Mouse (Mus musculus): ENCODE results near the gene Jdp2.
A peak's percentile ranks its signal among the peaks of the same experiment; 100 is the strongest.

The Jdp2 gene

GRCm38 (mm10) chr12:85639326-85640008, 40.6 kb downstream of the Jdp2 start:
- DNase-seq: peak in 1 of 2 experiments; percentile 32

DNA sequence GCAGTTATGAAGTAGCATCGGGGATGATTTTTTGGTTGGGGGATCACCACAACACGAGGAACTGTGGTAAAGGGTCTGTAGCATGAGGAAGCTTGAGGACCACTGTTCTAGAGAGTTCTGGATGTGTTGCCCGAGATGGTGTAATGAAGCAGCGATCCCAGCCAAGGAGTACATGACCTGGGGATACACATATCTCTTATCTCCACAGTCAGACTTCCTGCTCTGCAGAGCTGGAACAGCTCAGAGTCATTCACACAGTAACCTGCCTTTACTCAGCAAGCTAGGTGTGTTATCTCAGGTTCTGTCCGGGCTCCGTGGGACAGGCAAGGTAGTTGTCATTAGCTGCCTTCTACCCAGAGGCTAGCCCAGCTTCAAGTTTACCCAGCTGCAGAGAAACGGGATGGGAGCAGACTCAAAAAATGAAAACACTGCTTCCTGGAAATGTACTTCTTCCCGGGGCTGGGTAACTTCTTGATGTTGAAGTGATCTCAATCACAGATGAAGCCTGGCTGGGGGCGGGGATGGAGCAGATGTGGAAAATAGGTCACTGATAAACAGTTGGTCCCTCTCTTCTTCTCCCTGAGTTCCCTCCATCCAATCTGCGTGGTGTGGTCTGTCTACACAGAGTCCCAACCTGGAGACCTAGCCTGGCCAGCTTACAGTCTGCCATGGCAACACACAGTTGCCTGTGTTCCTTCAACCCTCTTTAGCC, 42.2 kb downstream of the Jdp2 start:
- no peak for DNase-seq

GRCm38 (mm10) chr12:85641564-85641931, 42.7 kb downstream of the Jdp2 start:
- no peak for DNase-seq

DNA sequence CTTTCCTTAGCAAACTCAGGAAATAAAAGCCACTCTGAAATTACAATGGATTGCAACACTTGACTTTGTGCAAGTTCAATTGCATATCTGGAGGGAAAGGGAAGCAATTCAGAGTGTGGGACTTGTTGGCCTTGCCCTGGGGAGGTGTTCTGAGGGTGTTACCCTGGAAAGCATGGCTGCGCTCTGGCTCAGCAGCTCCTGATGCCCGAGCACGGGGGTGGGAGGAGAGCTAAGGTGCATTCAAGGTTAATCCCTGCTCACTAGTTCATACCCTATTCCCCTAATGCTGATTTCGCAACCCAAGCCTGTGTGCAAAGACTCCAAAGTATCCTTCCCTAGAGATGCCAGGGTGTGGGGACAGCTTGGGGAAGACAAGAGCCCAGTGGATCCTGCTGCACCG, 44.9 kb downstream of the Jdp2 start:
- DNase-seq: no peak

DNA sequence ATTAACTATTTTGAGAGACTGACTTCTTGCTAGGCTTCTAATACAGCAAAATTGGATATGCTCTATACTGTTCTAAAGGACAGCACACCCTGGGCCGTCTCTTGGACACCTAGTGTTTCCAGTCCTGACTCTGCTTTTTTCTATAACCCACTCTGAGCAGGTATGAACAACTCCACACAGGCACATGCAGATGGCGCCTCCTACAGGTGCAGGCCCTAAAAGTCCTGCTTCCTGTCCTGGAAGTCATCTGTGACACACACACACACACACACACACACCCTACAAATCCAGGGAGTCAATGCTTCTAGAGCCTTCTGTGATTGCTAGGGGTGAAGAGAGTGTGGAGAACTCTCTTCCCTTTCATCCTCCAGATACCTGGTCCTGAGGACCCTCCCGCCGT, 46.8 kb downstream of the Jdp2 start:
- DNase-seq: peak; percentile 54 to 59

DNA sequence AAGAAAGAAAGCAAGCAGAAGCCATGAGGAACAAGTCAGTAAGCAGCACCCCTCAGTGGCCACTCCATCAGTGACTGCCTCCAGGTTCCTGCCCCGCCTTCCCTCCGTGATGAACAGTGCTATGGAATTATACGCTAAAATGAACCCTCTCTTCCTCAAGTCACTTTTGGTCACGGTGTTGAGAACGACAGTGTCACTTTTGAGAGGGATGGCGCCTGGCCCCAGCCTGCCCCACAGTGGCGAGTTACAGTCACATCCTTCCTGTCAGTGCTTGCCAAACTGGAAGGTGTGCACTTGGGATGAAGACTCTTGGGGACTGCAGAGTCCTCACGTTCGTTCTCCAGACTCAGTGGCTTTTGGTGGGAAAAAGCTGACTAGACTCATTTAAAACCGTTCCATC, 48.5 kb downstream of the Jdp2 start:
- DNase-seq: peak; percentile 25 to 33

DNA sequence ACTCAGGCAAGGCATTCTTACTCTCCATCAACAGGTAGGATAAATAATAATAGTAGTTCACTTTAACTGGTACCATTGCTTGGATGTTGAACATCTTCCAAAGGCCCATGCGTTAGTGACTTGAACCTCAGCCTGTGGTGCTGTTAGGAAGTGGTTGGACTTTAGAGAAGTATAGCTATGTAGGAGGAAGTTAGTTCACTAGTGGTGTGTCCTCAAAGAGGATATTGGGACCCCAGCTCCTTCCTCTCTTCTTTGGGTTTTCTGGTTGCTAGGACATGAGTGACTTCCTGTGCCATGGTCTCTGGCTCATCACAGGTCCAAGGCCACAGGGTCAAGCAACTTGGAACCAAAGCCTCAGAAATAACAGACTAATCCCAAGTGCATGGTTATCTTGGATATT, 49.1 kb downstream of the Jdp2 start:
- DNase-seq: no peak

GRCm38 (mm10) chr12:85659319-85659718, 60.5 kb downstream of the Jdp2 start:
- DNase-seq: no peak

GRCm38 (mm10) chr12:85660855-85661254, 62.0 kb downstream of the Jdp2 start:
- DNase-seq: no peak

DNA sequence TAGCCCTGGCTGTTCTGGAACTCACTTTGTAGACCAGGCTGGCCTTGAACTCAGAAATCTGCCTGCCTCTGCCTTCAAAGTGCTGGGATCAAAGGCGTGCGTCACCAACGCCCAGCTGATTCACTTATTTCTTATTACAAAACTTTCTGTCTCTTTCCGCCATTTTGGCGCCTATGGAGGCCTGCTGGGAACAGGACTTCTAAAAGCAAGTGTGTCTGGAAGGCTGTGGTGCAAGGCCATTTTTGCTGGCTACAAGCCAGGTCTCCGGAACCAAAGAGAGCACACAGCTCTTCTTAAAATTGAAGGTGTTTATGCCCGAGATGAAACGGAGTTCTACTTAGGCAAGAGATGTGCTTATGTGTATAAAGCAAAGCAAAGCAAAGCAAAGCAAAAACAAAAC, 63.4 kb downstream of the Jdp2 start:
- DNase-seq: peak in 1 of 2 experiments; percentile 15

DNA sequence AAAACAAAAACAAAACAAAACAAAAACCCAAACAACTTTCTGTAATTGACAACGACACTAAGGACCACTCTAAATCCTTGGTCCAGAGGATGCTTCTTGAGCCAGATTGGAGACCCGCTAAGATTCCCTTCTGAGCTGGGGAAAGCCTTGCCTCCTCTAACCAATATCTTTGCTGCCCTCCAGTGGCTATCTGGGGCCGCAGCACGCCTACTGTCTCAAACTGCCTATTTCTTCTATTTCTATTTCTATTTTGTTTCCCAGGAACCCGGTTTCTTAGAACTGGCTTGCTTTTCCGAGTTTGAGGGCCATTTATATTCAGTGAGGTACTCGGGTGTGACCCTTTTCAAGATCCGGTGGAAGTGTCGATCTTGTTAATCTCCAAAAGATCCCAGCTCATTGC, 64.1 kb downstream of the Jdp2 start:
- DNase-seq: peak; percentile 66 to 72

- no peak for DNase-seq
These were observed 67.3 kb downstream of the Jdp2 start for GRCm38 (mm10) chr12:85666112-85666511.

- DNase-seq: no peak
These were observed 68.2 kb downstream of the Jdp2 start for GRCm38 (mm10) chr12:85667071-85667470.

GRCm38 (mm10) chr12:85668696-85669095, 69.9 kb downstream of the Jdp2 start:
- DNase-seq: no peak

DNA sequence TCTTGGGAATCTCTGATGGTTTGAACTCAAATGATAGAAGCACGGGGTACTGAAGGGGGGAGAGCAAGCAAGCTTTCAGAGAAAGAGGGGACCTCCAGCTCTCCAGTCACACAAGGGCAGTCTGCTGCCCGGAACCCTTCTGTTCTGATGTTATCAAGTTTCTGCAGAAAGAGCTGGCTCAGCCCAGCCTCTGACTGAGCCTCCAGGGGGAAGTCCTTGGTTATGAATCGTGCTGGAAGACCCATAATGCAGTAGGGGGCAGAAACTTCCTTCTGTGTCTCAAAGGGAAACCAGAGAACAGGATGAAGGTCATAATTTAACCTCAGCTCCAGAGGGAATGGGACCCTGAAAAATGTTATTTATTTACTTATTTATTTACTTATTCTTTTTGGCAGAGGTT, 71.3 kb downstream of the Jdp2 start:
- DNase-seq: no peak

- no peak for DNase-seq
These were observed 75.1 kb downstream of the Jdp2 start for GRCm38 (mm10) chr12:85673914-85674313.

GRCm38 (mm10) chr12:85679117-85679516, 80.3 kb downstream of the Jdp2 start:
- no peak for DNase-seq

DNA sequence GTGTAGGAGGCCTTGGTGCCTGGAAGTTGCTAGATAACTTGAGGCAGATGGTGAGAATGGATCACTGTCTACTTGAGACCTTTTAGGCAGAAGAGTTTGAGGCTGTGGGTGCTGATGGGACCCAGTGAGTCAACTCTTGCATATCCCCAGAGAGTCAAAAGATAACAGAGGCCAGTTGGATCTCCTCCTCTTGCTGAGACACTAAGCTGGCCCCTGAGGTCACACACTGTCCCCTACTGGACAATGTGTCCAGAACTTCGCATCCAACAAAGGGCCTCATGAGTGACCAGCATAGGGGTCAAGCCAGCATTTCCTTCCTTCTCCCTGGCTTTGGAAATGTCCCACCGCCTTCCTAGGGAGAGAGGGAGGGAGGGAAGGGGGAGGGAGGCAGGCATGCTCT, 81.0 kb downstream of the Jdp2 start:
- DNase-seq: no peak

DNA sequence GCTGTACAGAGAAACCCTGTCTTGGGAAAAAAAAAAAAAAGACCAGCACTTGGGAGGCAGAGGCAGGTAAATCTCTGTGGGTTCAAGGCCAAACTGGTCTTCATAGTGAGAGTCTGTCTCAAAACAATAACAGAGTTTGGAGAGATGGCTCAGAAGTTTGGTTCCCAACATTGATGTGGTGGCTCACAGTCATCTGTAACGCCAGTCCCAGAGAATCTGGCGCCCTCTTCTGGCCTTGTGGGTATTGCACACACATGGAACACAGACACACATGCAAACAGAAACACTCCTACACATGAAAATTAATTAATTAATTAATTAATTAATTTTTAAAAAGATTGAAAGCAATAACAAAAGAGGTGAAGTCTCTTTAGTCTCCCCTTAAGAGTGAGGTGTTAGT, 83.5 kb downstream of the Jdp2 start:
- DNase-seq: no peak

- DNase-seq: no peak
These were observed 85.8 kb downstream of the Jdp2 start for GRCm38 (mm10) chr12:85684411-85685275.

DNA sequence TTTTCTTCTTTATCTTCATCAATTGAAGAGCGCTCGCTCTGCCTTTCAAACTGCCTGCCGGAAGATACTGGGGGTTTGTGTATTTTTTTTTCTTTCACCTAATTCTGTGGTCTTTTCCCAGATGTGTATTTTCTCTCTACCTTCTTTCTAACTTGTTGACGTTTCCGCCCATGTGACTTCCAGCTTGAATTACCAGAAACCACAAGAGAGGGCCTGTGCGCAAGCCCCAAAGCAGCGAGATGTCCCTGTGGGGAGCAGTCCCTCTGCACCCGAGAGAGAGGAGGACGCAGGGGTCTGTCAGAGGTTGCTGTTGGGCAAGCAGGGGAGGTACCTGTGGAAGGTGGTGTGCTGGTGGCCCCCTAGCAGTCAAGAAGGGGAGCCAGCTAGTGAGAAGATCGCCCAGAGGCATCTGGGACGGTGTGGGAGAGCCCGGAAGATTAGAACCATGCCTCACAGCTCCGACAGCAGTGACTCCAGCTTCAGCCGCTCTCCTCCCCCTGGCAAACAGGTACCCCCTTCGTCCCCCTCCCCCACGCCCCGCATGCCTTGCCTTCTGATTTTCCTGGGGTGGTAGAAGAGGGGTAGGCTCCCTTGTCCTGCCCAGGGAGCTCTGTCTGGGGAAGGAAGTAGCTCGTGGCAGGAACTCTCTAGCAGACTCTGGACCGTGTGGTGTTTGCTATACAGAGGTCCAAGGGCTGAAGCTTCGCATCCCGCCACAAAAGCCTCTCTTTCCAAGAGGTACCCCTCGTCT, 87.8 kb downstream of the Jdp2 start, which contains the start of gene Batf:
TSS of gene Batf (plus strand) at position 204 of the 751 bp plus-strand sequence.
- DNase-seq: no peak

- DNase-seq: no peak
These were observed 88.3 kb downstream of the Jdp2 start for GRCm38 (mm10) chr12:85687217-85687533.

DNA sequence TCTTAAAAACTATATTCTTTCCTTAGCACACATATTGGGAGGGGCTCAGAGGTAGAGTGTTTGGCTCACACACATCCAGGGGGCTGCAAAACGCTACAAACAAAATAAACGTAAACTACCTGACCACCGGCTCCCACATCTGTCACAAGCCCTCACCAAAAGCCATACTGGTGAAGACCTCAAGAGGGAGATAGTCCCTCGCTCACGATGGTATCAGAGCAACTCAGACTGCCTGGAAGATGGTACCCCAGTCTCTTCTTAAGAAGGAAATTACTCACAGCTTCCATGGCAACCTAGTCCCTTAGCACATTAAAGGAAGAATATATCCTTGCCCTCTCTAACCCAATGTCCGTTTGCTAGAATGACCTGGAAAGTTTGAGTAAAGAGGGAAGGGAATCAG, 89.0 kb downstream of the Jdp2 start:
- no peak for DNase-seq

All from cerebellum, postnatal 36 days (tissue).